Mouse (Mus musculus) heart, adult 2 months (tissue): Measurements from ENCODE around the gene Dap. TPM values are rescaled to one million over a fixed set of nuclear protein-coding genes. Genes with fewer than 3 reads are reported as not detected.
A peak's percentile ranks its signal among the peaks of the same experiment; 100 is the strongest.

Source experiments
- DNase-seq, 2 experiments: peaks; one replicate each; pipeline ENCODE4 v3.0.0; 2021
- H3K27ac ChIP-seq: fragments of 200-600 bp; 2 replicates; pipeline ENCODE4 v1.8.1; 2022
- H3K27me3 ChIP-seq: fragments of 200-500 bp; 2 replicates; pipeline ENCODE4 v1.6.1; 2012; ENCODE audit warnings: mild to moderate bottlenecking, low read length, inconsistent platforms, mixed read lengths; ENCODE audit not compliant: control insufficient read depth, insufficient read depth
- H3K36me3 ChIP-seq: fragments of 200-500 bp; 2 replicates; pipeline ENCODE4 v1.6.1; 2012; ENCODE audit warnings: low read length, inconsistent platforms; ENCODE audit not compliant: control insufficient read depth, insufficient read depth
- H3K4me1 ChIP-seq: fragments of 200-500 bp; 2 replicates; pipeline ENCODE4 v1.6.1; 2011; ENCODE audit warnings: low read length; ENCODE audit not compliant: control insufficient read depth, insufficient read depth
- H3K4me3 ChIP-seq: fragments of 200-600 bp; 2 replicates; pipeline ENCODE4 v1.8.1; 2022
- H3K79me2 ChIP-seq: fragments of 200-500 bp; replicated peaks from 2 replicates; pipeline ENCODE4 v1.6.1; 2012; ENCODE audit warnings: mild to moderate bottlenecking, inconsistent platforms, low read length, moderate library complexity, mixed read lengths; ENCODE audit not compliant: control insufficient read depth, insufficient read depth
- H3K9ac ChIP-seq: fragments of 200-500 bp; 2 replicates; pipeline ENCODE4 v1.6.1; 2012; ENCODE audit warnings: low read depth, mild to moderate bottlenecking, control low read depth, inconsistent platforms, low read length, mixed read lengths
- CTCF ChIP-seq: fragments of 200-600 bp; IDR thresholded peaks from 2 replicates; pipeline ENCODE4 v1.8.1; 2022; ENCODE audit warnings: antibody characterized with exemption, mild to moderate bottlenecking, moderate library complexity
- EP300 ChIP-seq: fragments of 200-500 bp; IDR thresholded peaks from 2 replicates; pipeline ENCODE4 v1.6.1; 2011; ENCODE audit warnings: low read depth, low read length, control low read depth; ENCODE audit not compliant: insufficient read depth
- POLR2A ChIP-seq: fragments of 200-500 bp; IDR thresholded peaks from 2 replicates; pipeline ENCODE4 v1.6.1; 2011; ENCODE audit warnings: mild to moderate bottlenecking, low read depth, low read length, control low read depth; ENCODE audit not compliant: insufficient read depth
- WGBS: fragments of 180-500 bp; shearing (Covaris S2); methylation state at CpG from one replicate; pipeline ENCODE4 v1.1.7; 2018; 5-methylcytosine and 5-hydroxymethylcytosine counted together
- intact Hi-C: fragments of 180-260 bp; cut with DNase I; formaldehyde crosslinking; loops from one replicate; pipeline ENCODE4 v1.15.1; 2025
- polyA plus RNA-seq: library from polyadenylated mRNA; depleted of rRNA; stranded (reverse); fragments of >200 nt; gene quantifications from 2 replicates; pipeline ENCODE4 v1.2.3, GENCODE M21; 2012
- total RNA-seq, 2 experiments: library from RNA; stranded (reverse); gene quantifications; 2 replicates each; pipeline ENCODE4 v1.2.3; 2021

Gene Dap
- total and polyA plus RNA-seq, 3 experiments, result 17.7 to 27.0 (median 18.8) TPM

DNA sequence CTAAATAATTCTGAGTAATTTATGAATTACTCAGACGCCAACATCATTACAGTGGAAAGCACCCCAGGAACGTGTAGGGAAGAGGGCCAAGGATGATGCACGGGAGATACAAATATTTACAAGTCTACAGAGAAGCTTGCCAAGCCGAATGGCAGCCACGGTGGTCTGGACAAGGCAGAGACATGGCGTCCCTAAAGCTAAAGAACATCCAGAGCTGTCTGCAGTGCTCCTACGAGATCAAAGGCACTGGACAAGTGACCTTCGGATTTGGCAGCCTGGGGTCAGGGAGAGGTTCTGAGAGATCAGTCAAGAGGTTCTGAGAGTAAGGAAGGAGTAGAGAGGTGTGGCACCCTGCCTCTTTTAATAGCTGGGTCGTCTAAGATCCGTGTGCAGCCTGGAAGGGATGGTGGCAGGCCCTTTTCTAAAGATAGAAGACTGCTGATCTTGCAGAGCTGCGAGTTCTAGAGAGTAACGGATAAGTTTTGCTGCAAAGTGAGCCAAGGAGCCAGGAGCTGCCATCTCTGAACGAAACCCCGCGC is 449 bp upstream of the Dap start:
- H3K27ac ChIP-seq, result peak overlapping the region; percentile 92

DNA sequence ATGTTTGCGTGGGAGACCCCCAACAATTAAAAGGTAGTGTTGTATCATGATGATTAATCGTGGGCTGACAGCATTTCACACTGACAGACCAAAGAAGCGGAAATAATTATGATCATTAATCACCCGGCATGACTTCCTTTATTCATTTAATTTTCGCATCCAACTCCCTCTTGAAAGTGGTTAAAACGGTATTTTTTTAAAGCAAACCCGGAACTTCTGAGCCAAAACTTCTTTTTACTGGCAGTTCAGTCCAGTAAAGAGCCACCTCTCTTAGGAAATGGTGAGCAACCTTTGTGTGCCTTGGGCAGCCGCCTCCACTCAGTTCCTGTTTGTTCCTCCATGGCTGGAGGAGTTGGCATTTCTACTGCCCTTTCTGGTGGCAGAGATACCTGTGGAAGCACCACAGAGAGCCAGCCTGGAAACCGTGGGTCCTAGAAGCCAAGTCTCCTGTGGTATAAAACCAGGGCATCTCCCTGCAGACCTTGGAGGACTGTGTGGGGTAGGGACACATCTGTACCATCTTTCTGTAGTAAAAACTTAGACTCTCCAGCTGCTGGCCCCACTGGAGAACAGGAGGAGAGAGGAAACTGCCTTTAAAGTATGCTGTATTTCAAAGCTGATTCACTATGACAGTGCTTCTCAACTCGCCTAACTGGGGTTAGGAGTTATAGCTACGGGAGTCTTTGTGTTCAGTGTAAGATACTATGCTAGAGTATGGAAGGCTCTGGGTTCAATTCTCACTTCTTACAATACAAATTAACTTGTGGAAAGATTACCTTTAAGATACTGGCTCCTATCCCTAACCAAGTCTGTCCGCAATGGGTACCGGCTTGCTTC is 910 bp downstream of the Dap start:
- Histone ChIP-seq H3K4me1 (peaks cover 5% of the 10 kb centered on the region), H3K27ac (peak overlapping the region; percentile 92), H3K36me3 (no peaks in the 10 kb centered on the region), H3K79me2 (no peaks in the 10 kb centered on the region), H3K9ac (peak overlapping the region; percentile 79), H3K27me3 (no peaks in the 10 kb centered on the region), H3K4me3 (peak overlapping the region; percentile 96)
- TF ChIP-seq CTCF (no peak), POLR2A (no peak), EP300 (no peak)
- intact Hi-C loops, result loop anchor here (5.0 to 10.0 kb wide), 3 partner anchors 227 to 380 kb away; partner anchors contain the start of genes Cct5, Fam173b, March6 and Ropn1l
- WGBS, result 28% methylated on average over 13 of the region's 13 CpGs
- DNase-seq, result no peak

More for the DNA sequence above, 449 bp upstream of the Dap start:
- Histone ChIP-seq H3K79me2 (no peaks in the 10 kb centered on the region), H3K4me3 (peak overlapping the region; percentile 96), H3K27me3 (no peaks in the 10 kb centered on the region), H3K36me3 (no peaks in the 10 kb centered on the region), H3K4me1 (peaks cover 5% of the 10 kb centered on the region), H3K9ac (peak overlapping the region; percentile 29)
- intact Hi-C loops, result loop anchor here (5.0 to 10.0 kb wide), 3 partner anchors 229 to 381 kb away; partner anchors contain the start of genes Cct5, Fam173b, March6 and Ropn1l
- 48% methylated on average over 15 of the region's 15 CpGs for WGBS
- TF ChIP-seq CTCF, result no peak
- TF ChIP-seq POLR2A, result no peak
- no peak for DNase-seq

DNA sequence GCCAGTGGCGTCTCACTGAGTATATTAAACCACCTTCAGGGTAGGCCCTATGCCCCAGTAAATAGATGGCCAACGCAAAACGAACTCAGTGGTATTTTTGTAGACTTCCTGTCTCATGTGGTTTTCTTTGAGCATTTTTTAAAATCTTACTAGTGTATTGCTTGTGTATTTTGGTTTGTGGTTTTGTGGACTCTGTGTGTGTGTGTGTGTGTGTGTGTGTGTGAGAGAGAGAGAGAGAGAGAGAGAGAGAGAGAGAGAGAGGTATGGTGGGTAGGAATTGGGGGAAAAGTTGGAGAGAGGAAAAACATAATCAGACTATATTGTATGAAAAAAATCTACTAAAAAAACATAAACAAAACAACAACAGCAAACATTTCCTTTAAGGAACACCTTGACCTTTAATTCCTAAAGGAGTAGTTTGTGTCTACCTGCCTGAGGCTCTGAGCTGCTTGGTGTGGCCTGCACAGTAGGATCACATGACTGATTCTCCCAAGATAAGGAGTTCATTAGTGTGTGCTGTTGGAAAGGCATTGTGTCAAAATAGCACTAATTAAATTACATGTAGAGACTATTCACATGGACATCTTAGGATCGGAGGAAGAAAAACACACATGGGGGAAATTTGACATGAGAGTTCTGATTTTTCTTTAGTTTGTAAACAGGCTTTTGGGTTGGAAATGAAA is 1.7 kb downstream of the Dap start:
- Histone ChIP-seq H3K27ac (peak overlapping the region; percentile 92; the same call in 1 of the 2 replicates), H3K27me3 (no peaks in the 10 kb centered on the region), H3K79me2 (no peaks in the 10 kb centered on the region), H3K4me1 (peaks cover 5% of the 10 kb centered on the region), H3K9ac (no peak overlapping the region), H3K36me3 (no peaks in the 10 kb centered on the region), H3K4me3 (peak overlapping the region; percentile 96; the same call in 1 of the 2 replicates)
- TF ChIP-seq POLR2A, result no peak
- TF ChIP-seq EP300, result no peak
- no peak for TF ChIP-seq CTCF
- WGBS, result 74% methylated on average over 4 of the region's 4 CpGs
- intact Hi-C loops, result loop anchor here (10.0 kb wide), 2 partner anchors 309 to 379 kb away; partner anchors contain the start of genes Cct5, Fam173b and March6
- DNase-seq, result no peak

DNA sequence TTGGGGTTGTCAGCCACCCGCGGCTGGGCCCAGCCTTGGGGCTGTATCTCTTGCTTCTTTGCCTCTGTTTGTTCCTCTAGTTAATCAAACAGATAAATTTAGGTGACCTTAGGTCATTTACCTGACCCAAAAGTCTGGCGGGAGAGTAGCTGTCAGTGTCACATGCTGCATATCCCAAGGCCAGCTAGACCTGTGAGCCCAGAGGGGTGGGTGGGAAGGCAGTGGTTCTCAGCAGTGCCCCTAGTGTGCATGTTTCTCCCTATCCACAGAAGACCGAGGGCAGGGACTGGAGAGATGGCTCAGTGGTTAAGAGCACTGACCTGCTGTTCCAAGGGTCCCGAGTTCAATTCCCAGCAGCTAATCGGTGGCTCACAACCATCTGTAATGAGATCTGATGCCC is 2.4 kb downstream of the Dap start:
- Histone ChIP-seq H3K9ac (no peak overlapping the region), H3K27ac (no peak overlapping the region), H3K4me3 (no peak overlapping the region), H3K4me1 (peaks cover 5% of the 10 kb centered on the region), H3K27me3 (no peaks in the 10 kb centered on the region), H3K36me3 (no peaks in the 10 kb centered on the region), H3K79me2 (no peaks in the 10 kb centered on the region)
- DNase-seq, result no peak
- 81% methylated on average over 6 of the region's 6 CpGs for WGBS
- intact Hi-C loops, result loop anchor here (10.0 kb wide), 2 partner anchors 308 to 378 kb away; partner anchors contain the start of genes Cct5, Fam173b and March6
- no peak for TF ChIP-seq POLR2A
- no peak for TF ChIP-seq EP300
- peak; percentile 23; the same call in 1 of the 2 replicates for TF ChIP-seq CTCF

DNA sequence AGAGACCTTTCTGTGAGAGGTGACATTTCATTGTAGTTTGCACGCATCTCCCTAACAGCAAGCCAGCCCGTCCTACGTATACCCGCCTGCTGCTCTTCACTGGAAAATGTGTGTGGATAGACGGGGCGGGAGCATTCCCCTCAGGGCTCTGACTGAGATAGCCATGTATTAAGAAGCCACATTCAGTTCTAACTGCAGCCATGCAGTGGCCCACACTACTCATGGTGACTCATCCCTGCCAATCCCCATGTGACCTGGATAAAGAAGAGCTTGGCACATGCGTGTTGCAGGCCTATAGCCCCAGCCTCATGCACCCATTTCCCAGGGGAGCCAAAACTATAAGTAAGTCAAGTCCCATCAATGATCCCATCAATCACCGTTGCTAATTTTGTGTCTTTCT is 3.7 kb downstream of the Dap start:
- Histone ChIP-seq H3K79me2 (no peaks in the 10 kb centered on the region), H3K4me1 (peaks cover 5% of the 10 kb centered on the region), H3K9ac (no peak overlapping the region), H3K27me3 (no peaks in the 10 kb centered on the region), H3K27ac (no peak overlapping the region), H3K4me3 (no peak overlapping the region), H3K36me3 (no peaks in the 10 kb centered on the region)
- intact Hi-C loops, result loop anchor here (10.0 kb wide), 2 partner anchors 307 to 377 kb away; partner anchors contain the start of genes Cct5, Fam173b and March6
- TF ChIP-seq CTCF, result no peak
- TF ChIP-seq POLR2A, result no peak
- no peak for TF ChIP-seq EP300
- no peak for DNase-seq
- 73% methylated on average over 8 of the region's 8 CpGs for WGBS
